Mouse (Mus musculus): ENCODE results near the gene Cby1.

DNA sequence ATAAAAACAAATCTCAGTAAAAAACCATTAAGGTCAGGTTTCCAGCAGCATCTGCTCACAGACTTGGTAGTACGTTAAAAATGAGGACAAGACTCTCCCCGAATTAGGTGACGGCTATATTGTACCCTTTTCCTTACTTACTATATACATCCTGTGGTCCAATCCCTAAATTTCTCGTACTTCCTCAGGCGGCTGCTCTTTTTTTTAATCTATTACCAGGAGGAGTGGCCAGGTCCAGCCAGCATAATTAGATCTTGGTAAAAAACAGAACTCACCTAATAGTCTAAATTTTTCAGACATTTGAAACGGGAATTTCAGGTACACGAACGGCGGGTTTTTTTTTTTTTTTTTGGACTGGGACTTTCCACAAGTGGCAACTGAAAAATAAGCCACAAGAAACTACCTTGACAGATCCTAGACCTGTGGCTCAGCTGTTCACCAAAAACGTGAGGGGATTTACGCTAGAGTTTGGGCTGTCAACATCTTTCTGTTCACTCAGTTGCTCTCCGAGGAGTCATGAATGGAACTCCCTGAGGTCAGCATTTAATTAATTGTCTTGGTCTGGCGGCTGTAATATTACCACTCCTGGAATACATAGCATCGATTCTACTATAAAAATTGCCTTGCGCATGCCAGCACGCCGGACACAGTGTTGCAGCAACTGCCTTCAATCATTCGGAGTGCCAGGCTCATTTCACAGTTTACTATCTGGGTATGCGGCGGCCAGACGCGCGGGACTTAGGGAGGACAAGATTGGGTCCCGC, 30.8 kb downstream of the Cby1 start:
- TF ChIP-seq CTCF (IDR thresholded peaks at IDR 0.05; ENCODE audit: borderline replicate concordance, insufficient read depth, low read depth, low read length) (no peak), POLR2A (IDR thresholded peaks at IDR 0.05; ENCODE audit: borderline replicate concordance, insufficient read depth, low read length) (peak; percentile 37; the same call in 1 of the 2 replicates)
